Mouse (Mus musculus): ENCODE measurements around the gene Pofut2. TPM values are rescaled to one million over a fixed set of nuclear protein-coding genes. Genes with fewer than 3 reads are reported as not detected.
A peak's percentile ranks its signal among the peaks of the same experiment; 100 is the strongest.
"Not testable (repeated sequence)": the region's sequence is repeated elsewhere in the genome, so short reads cannot be mapped to it uniquely, and the experiment has no call there.

Pofut2 gene
- total RNA-seq, 2 experiments from 2014 or later = 32.2 to 36.7 TPM

DNA sequence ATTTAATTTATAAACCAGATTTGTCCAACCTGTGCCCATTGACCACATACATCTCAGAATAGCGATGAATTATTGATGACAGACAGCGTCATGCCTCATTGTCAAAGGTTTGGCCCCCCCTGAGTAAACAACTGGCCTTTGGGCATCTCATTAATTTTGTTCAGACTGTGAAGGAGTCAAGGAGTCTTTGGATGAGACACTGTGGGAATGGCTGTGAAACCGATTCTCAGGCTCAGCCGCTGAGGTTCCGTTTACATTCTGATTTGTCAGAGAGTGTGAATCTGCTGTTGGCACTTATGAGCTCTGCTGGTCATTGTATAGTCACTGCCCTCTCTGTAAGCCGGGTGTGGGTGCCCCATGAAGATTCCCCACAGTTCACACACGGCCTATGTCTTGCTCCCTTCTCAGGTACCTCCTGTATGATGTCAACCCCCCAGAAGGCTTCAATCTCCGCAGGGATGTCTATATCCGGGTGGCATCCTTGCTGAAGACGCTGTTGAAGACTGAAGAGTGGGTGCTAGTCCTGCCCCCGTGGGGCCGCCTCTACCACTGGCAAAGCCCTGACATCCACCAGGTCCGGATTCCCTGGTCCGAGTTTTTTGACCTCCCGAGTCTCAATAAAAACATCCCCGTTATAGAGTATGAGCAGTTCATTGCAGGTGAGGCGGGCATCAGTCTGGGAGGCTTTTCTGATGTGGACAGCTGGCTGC, 1.3 kb downstream of the Pofut2 start:
- DNase-seq (ENCODE audit: low spot score in 2 of 2) = no peak

DNA sequence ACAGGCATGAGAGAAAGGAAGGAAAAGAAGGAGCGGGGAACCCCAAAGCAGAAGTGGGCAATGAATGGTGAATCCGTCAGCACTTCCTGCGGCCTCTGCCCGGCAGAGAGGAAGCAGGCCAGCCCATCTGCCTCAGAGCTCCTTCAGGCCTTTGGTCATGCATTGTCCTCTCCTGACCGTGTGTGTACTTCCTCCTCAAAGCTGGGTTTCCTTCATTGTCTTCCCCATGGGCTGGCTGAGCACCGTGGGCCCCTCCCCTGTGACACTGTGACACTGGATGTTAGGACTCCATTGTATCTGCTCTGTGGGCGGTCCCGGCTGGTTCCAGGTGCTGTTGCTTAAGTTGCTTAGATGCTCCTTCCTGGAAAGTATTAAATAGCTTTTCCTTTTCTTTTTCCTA, 7.3 kb downstream of the Pofut2 start:
- DNase-seq (ENCODE audit: low spot score in 2 of 2) = no peak

DNA sequence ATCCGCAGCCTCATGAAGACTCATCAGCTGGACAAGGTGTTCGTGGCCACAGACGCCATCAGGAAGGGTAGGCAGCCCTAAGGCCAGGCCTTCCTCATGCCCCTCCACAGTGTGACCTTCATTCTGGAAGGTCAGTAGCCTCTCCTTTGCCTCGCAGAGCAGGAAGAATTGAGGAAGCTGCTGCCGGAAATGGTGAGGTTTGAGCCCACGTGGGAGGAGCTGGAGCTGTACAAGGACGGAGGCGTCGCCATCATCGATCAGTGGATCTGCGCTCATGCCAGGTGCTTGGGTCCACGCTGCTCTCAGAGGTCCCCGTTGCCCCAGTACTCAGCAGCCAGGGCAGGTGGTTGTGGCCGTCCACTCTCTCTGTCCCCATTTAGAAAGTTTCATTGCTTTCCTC, 8.0 kb downstream of the Pofut2 start:
- no peak for DNase-seq (ENCODE audit: low spot score in 2 of 2)

DNA sequence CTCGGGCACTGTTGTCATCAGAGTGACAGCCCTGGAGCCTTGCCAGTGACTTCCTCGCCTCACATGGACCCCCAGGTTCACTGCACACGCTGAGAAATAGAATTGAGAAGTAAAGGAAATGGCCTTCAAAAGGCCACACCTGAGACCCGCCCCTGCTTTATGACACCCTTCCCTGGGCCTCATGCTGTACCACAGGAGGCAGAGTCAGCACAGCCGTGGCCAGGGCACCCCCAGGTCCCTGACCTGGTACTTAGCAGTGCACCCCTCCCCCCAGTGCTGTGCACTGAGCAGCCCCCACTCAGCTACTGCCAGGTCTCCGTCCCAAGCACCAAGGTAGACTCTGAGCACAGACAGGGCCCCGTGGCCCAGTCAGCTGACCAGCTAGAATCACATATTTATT, 10.1 kb downstream of the Pofut2 start:
- DNase-seq (ENCODE audit: low spot score in 2 of 2) = no peak

DNA sequence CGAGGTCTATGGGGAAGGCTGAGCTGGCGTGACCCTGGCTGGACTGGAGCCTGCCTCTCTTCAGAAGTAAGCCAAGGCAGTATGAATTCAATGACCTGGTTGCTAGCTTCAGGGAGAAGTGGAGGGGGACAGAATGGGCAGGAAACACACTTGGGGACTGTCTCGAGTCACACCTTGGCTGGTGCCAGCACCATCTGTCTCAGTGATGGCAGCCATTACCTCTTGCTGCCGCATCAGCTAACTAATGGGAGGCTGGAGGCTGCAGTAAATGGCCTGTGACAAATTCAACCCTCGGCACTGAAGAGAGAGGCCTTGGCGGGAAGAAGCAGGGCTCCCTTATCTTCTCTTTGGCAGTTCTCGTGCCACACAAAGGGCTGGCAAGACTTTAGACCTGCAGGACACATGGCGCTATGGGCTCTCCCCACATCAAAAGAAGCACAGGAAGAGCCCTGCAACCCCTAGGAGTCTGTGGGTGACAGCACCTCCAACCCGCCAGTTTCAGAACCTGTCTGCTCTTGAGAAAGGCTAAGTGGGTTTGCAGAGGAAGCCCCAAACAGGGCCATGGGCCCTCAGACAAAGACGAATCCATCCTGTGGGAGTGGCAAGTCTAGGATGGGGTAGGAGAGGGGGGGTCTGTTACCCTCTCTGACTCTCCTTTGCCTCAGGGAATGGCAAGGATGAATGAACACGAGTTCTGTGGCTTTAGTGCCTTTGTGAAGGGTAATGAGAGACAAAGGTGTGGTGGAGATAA, 14.1 kb downstream of the Pofut2 start:
- DNase-seq (ENCODE audit: low spot score in 2 of 2) = no peak

DNA sequence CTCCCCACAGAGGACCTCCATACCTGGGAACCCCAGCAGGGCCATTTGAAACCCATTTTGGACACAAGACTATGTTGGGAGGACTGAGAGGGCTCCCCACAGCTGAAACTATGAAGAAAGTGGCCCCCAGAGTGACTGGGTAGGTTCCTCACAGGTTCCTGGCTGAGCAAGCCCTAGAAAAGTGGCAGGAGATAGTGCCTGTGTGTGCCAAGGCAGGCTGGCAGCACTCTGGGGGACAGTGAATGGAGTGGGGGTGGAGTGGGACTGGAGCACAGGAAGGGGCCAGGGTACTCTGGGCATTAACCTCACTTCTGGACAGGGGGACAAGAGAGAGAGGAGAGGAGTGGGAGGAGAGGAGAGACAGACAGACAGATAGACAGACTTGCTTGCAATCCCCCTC, 14.8 kb downstream of the Pofut2 start:
- no peak for DNase-seq (ENCODE audit: low spot score in 2 of 2)

DNA sequence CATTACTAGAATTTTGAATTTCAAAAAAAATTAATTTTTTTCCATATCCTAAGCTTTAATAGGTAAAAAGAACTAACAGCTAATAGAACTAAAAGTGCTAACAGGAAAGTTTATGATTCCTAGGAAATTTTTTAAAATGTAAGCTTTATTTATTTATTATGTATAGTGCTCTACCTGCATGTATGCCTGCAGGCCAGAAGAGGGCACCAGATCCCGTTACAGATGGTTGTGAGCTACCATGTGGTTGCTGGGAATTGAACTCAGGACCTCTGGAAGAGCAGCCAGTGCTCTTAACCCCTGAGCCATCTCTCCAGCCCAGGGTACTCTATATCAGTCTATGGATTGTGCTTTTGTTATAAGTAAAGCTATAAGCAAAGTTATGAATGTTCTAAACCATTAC, 23.1 kb downstream of the Pofut2 start:
- not testable (repeated sequence) for DNase-seq (ENCODE audit: low spot score in 2 of 2)

DNA sequence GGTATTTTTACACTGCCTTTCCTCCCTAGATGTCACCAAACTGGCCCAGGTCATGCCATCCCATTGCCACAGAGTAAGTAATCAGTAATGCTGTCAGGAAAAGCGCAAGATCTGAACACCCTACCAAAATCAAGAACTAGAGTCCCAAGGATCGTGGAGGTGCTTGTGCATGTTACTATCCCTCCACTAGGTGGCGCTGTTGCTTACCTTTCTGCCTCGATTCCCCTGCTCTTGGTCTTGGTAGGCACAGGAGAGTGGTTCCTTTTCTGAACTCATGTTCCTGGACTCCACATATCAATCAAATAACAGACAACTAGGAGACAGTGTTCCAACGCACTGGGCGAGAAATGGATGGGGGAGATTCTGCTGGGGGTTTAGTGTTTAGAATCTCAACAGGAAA, 23.8 kb downstream of the Pofut2 start:
- peak; percentile 73 to 86 for DNase-seq (ENCODE audit: low spot score in 2 of 2)

DNA sequence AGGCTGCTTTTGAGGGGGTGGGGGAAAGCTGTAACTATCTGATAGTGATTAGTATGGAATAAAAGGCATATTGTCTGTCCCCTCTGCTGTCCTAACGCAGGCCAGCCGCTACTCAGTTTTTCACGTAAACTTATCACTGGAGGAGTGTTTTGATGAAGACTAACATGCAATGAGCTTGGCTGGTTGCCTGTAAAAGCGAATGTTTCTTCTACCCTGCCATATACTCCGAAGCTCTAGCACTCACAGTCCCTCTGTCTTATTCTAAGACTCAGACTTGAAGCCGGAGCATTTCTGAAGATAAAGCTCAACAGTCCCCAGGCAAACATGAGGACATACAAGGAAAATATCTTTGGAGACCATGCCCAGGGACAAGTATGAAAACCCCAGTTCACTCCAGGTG, 25.8 kb downstream of the Pofut2 start:
- no peak for DNase-seq (ENCODE audit: low spot score in 2 of 2)

DNA sequence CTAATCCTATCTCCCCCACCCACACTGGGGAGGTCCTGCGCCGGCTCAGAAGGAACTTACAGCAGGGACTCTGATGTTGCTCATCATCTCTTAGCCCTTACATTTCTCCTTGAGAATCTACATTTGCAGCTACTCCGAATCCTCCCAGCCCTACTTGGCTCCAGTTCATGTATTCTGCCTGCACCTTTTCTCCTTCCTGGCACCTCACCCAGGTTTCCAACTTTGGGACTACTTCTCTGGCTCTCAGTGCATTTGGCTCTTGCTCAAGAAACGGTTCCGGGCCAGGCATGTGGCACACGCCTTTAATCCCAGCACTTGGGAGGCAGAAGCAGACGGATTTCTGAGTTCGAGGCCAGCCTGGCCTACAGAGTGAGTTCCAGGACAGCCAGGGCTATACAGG, 28.6 kb downstream of the Pofut2 start:
- DNase-seq (ENCODE audit: low spot score in 2 of 2) = no peak

DNA sequence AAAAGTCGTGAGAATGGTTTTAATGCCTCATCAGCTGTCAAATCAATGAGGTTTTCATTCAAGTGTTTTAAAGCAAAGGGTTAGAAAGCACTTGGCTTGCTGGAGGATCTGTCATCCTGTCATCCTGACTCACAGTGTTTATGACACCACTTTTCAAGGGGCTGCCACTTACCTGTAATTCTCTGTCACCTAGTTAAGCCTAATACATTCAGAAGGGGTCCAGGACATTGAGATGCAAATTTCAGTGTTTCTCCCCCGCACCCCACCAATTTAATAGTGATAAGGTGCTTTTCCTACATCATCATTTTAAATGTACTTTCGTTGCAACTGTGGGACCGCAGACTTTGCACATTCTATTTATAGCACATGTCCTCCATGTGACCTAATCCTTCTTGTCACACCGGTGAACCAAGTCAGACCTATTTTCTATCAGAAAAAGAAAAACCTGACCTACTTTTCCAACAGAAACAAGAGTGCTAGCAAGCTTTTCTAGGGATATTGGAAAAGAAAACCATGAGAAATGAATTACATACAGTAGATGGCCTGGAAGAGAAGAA, 29.7 kb downstream of the Pofut2 start:
- no peak for DNase-seq (ENCODE audit: low spot score in 2 of 2)

DNA sequence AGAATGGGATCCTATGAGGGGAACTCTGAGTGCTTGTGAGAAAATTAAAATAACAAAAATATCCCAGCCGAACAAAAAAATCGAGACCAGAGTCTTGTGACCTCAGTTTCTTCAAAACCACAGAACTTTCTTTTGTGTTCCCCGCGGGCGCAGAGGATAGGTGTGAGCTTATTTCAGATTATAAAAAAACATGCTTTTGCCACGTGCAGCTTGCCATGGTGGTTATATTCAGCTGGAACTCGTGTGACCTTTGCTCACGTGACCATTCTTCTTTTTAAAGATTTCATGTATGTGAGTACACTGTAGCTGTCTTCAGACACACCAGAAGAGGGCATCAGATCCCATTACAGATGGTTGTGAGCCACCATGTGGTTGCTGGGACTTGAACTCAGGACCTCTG, 30.5 kb downstream of the Pofut2 start:
- no peak for DNase-seq (ENCODE audit: low spot score in 2 of 2)

DNA sequence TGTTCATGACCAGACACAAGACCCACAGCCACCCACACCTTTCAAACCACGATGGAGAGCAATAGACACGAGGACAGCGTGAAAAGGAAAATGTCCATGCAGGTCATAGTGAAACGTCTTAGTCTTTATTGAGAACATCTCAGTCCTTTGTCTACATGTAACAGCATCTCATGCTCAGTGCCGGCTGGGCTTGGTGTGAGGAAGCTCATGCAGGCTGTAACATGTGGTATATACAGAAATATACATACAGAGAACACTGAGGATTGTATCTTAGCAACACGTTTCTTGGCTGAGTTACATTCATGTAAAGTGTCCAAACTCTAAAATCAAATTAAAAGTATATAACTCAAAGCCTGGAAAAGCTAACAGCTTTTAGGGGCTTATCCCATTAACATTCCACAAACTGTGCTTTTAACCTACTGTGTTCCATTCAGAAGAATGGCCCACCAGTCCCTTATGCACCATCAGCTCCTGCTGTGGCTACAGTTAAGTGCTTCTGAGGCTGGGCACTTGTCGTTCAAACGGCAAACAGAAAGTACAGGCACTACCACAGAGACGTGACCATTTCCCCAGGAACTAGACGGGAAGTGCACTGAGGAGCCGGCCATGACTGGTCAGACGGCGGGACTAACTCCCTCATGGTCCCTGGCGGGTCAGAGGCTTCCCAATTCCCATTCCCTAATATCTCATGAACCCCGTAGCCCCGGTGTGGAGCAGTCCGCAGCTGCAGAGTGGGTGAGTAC, 31.8 kb downstream of the Pofut2 start:
- no peak for DNase-seq (ENCODE audit: low spot score in 2 of 2)

DNA sequence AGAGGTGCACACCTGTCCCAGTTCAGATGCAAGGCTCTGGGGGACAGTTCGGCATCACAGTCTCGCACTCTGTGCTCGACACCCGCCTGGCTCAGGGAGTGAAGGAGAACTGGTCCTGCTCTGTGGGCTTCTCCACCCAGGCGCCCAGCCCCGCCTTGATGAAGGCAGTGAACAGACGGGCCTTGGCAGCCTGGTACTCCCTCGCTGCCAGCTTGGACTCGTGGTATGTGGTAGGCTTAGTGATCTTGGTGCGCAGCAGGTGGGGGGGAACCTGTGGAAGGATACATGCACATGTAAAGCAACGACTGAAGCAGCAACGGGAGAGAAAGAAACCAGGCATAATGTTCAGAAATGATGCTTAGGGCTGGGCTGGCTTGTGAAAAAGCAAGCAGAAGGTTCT, 35.7 kb downstream of the Pofut2 start:
- no peak for DNase-seq (ENCODE audit: low spot score in 2 of 2)

DNA sequence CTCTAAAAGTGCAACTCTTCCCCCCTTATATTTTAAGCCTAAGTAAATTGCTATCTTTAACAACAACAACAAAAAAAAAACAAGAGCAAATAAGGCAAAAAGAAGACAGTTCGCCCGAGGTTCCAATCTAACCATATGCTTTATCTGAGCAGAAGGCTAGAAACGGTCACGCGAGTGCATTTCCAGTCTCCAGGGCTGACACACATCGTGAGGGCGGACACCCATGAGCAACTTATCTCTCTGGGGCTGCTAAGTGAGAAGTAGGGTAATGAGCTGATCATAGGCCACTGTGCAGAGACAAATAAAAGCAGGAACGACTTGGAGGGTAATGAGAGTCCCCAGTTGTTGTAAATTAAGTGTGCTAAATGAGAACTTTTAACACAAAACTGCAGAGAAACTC, 39.6 kb downstream of the Pofut2 start:
- DNase-seq (ENCODE audit: low spot score in 2 of 2) = no peak

DNA sequence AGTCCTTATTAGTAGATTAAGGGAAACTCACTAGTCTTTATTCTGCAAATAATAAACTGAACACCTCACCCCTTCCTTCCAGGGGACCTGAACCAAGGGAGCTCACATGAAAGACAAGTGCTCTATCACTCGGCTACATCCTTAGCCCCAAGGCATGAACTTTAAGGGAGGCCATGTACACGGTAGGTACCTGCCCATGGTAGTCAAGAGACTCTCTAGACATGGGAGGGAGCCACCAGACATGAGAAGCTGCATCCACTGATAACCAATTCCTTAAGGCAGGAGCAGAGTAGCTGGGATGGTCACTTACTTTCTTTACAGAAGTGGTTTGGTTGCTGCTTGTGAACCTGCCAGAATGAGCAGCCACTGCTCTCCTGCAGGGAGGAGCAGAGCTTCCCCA, 40.2 kb downstream of the Pofut2 start:
- no peak for DNase-seq (ENCODE audit: low spot score in 2 of 2)

DNA sequence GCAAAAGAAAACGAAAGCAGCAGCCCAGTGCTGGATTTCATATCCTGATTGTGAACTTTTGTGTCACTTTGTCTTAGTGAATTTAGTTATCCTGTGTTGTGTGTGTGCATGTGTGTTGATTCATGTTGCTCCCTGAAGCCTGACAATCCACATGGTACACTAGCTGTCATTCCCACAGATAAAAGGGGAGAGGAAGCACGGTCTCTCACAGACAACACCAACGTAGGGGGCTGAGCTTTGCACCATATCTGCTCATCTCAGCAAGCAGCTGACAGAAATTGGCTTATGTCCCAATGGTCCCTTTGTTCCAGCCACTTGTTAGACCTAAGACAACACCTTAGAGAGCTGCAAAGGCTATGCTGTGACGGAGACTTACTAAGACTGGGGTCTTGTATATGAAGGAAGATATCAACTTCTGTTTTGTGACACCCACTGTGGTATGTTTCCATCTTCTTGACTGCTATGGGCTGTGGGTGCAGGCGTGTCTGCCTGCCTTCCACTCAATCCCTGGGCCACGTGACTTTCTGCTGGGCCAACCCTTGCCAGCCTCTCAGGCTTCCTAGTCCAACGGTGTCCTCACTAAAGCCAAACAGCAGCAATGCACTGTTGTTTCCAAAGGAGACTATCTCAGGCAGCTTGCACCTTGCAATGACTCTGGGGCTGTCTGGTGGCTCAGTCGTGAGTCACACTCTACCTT, 41.4 kb downstream of the Pofut2 start:
- no peak for DNase-seq (ENCODE audit: low spot score in 2 of 2)

DNA sequence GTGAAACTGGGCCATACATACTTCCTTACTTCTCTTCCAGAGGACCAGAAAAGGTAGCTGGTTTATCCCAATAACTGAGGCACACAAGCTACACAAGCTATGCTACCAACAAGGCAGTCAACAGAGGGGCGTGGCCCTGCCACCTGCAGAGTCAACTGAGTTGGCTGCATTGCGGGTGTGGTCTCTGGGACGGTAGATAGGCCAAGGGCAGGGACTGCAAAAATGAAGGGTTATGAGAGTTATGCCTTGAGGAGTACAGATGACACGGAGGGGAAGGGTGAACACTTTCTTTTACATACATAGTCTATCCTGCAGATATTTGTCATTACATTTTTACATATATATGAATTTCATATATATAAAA, 41.9 kb downstream of the Pofut2 start:
- DNase-seq (ENCODE audit: low spot score in 2 of 2) = no peak

DNA sequence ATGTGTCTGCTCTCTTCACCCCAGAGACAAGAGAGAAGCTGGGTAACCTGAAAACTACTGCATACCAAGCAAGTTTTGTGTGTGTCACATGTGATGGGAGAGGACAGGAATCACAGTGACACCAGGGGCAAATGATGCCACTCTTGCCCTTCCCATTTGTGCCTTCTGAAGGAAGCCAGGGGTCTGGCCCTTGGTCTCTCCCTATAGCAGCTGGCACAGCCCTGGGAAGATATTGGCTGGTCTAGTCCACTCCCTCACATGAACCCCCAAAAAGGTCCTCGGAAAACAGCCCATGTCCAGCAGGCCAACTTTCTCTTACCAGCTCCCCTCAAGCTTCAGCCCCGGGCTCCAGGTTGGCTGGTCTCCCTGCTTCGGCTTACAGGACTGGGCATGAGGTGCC, 45.3 kb downstream of the Pofut2 start:
- no peak for DNase-seq (ENCODE audit: low spot score in 2 of 2)

DNA sequence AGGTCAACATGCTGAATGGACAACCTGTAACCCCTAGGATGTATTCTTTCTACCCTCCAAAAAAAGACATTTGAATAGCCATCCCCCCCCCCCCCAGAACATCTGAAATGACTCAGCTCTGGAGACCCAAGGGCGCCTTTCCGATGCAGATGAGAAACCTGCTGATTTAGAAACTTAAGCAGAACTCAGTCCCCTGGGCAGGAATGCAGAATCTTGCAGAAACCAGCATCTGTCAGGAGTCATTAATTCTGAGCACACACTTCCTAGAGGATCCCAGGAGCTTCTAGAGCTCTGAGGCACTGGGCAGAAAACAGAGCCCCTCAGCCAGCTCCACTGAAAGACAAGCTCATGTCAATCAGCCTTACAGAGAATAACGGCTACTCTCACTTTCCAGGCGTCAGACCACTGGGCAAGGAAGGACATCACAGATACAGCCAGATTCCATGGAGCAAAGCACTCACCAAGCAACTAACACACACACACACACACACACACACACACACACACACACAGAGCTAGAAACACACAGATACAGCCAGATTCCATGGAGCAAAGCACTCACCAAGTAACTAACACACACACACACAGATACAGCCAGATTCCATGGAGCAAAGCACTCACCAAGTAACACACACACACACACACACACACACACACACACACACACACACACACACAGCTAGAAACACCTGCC, 46.0 kb downstream of the Pofut2 start:
- no peak for DNase-seq (ENCODE audit: low spot score in 2 of 2)

DNA sequence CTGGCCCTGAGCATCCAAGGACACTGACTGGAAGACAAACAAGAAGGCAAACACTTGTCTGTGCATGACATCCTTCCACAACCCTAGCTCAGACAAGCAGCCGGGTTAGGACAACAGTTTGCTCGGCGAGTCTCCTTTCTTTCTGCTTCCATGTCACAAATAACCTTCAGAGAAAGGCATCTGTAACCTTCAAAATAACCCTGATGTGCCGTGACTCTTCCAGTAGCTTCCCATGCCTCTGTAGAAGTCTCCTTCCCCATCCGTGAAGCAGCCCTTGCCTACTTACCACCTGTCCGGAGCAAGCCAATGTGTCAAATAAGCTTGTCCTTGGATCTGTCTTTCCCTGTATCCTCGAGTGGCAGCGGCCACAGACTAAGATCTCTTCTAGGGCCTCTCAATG, 46.7 kb downstream of the Pofut2 start:
- DNase-seq (ENCODE audit: low spot score in 2 of 2) = no peak

All from layer of hippocampus, postnatal 14 days (tissue).